8 mouse cellular contexts compared by ENCODE assay signal in genomic region chr5:67532351-67532750, GRCm38 (mm10).
DNase-seq lines count a peak whose midpoint lies in the region; ATAC-seq and TF ChIP-seq lines count a peak whose summit lies in the region.

No protein-coding gene starts in this region.

- H3K79me2 ChIP-seq in C2C12 (ENCODE audit: control insufficient read depth, insufficient read depth): no peaks in the 10 kb centered on the region

- WGBS in kidney, embryonic 14.5 days: 3% methylated on average over 12 of the region's 12 CpGs
- 4% methylated on average over 12 of the region's 12 CpGs for WGBS in limb, embryonic 14.5 days

- no peaks in the 10 kb centered on the region for H3K9me3 ChIP-seq in kidney, embryonic 14.5 days (ENCODE audit: control insufficient read depth, low read length)
- no peaks in the 10 kb centered on the region for H3K9me3 ChIP-seq in limb, embryonic 14.5 days (ENCODE audit: control insufficient read depth, low read length)

- peak; percentile 93 for DNase-seq in brain, adult 2 months (ENCODE audit: low read depth, low spot score)
- peak; percentile 33 to 64 for DNase-seq in heart, adult 9 months (ENCODE audit: low spot score in 2 of 2)
- peak; percentile 89 for DNase-seq in limb, embryonic 14.5 days (ENCODE audit: low spot score)
- peak; percentile 5 to 19 for DNase-seq in monocyte, adult 2 months (ENCODE audit: low read depth in 1 of 2, low spot score in 2 of 2)
- DNase-seq in spleen, postnatal 14 days (ENCODE audit: low spot score in 2 of 2): peak; percentile 29 to 60

- H3K79me3 ChIP-seq in C2C12 (ENCODE audit: low read depth): no peaks in the 10 kb centered on the region

- H3K36me3 ChIP-seq in C2C12 (ENCODE audit: control insufficient read depth, insufficient read depth): no peaks in the 10 kb centered on the region
- H3K36me3 ChIP-seq in kidney, embryonic 14.5 days (ENCODE audit: control insufficient read depth, insufficient read depth, low read length): no peaks in the 10 kb centered on the region
- H3K36me3 ChIP-seq in limb, embryonic 14.5 days (ENCODE audit: control insufficient read depth, insufficient read depth, low read length): no peaks in the 10 kb centered on the region

- no peak for TF ChIP-seq POLR2A in embryonic fibroblast, embryonic 13.5 days (IDR thresholded peaks at IDR 0.05; ENCODE audit: low read depth, low read length)
- TF ChIP-seq POLR2A in limb, embryonic 14.5 days (IDR thresholded peaks at IDR 0.05; ENCODE audit: borderline replicate concordance, extremely low read depth, insufficient read depth, insufficient read length): no peak

- ATAC-seq in kidney, embryonic 14.5 days (ENCODE audit: low FRiP score, low TSS enrichment): peak; percentile 73
- peak; percentile 66 for ATAC-seq in limb, embryonic 14.5 days (ENCODE audit: low FRiP score, low read depth)

- H3ac ChIP-seq in C2C12 (ENCODE audit: control insufficient read depth, insufficient read length, low read depth): no peak overlapping the region

- no peak overlapping the region for H3K4me3 ChIP-seq in C2C12 (ENCODE audit: insufficient read depth, poor library complexity, severe bottlenecking)
- no peak overlapping the region for H3K4me3 ChIP-seq in embryonic fibroblast, embryonic 13.5 days (ENCODE audit: insufficient read depth, low read length)
- H3K4me3 ChIP-seq in kidney, embryonic 14.5 days (ENCODE audit: low read length): peak overlapping the region; percentile 9; the same call in 1 of the 2 replicates
- H3K4me3 ChIP-seq in limb, embryonic 14.5 days (replicated peaks; ENCODE audit: low read length): peak overlapping the region; percentile 21

- peak overlapping the region; percentile 32 for H3K4me2 ChIP-seq in kidney, embryonic 14.5 days (replicated peaks; ENCODE audit: low read depth, low read length)
- peak overlapping the region; percentile 45 for H3K4me2 ChIP-seq in limb, embryonic 14.5 days (replicated peaks; ENCODE audit: low read depth, low read length, severe bottlenecking)

- no peaks in the 10 kb centered on the region for H3K4me1 ChIP-seq in embryonic fibroblast, embryonic 13.5 days (ENCODE audit: control insufficient read depth, insufficient read depth, low read length)
- no peaks in the 10 kb centered on the region for H3K4me1 ChIP-seq in kidney, embryonic 14.5 days (ENCODE audit: control insufficient read depth, insufficient read depth, low read length)
- no peaks in the 10 kb centered on the region for H3K4me1 ChIP-seq in limb, embryonic 14.5 days (ENCODE audit: control insufficient read depth, insufficient read depth, low read length)

- H3K27me3 ChIP-seq in C2C12 (ENCODE audit: control insufficient read depth, insufficient read depth, insufficient read length): no peaks in the 10 kb centered on the region
- no peaks in the 10 kb centered on the region for H3K27me3 ChIP-seq in kidney, embryonic 14.5 days (ENCODE audit: control insufficient read depth, insufficient read depth, low read length)
- no peaks in the 10 kb centered on the region for H3K27me3 ChIP-seq in limb, embryonic 14.5 days (ENCODE audit: control insufficient read depth, insufficient read depth, low read length)

- no peak overlapping the region for H3K9ac ChIP-seq in kidney, embryonic 14.5 days (ENCODE audit: low read depth, low read length)
- no peak overlapping the region for H3K9ac ChIP-seq in limb, embryonic 14.5 days (ENCODE audit: low read depth, low read length, severe bottlenecking)

- peak; percentile 45 for TF ChIP-seq CTCF in C2C12 (IDR thresholded peaks at IDR 0.05; ENCODE audit: control insufficient read depth, insufficient read depth, insufficient read length)
- peak; percentile 90 for TF ChIP-seq CTCF in embryonic fibroblast, embryonic 13.5 days (IDR thresholded peaks at IDR 0.05; ENCODE audit: borderline replicate concordance, insufficient read depth, low read length)

- no peak overlapping the region for H3K27ac ChIP-seq in embryonic fibroblast, embryonic 13.5 days (ENCODE audit: insufficient read depth, low read length)
- peak overlapping the region; percentile 67; the same call in 1 of the 2 replicates for H3K27ac ChIP-seq in kidney, embryonic 14.5 days (ENCODE audit: low read depth, low read length)
- no peak overlapping the region for H3K27ac ChIP-seq in limb, embryonic 14.5 days (replicated peaks; ENCODE audit: low read depth, low read length)

TF ChIP-seq in C2C12, 6 proteins besides CTCF, POLR2A, EP300 and RAD21:
- TF ChIP-seq MAX (IDR thresholded peaks at IDR 0.05): no peak
- TF ChIP-seq MYOG (IDR thresholded peaks at IDR 0.05; ENCODE audit: control insufficient read depth, extremely low read depth, insufficient read length): no peak
- TF ChIP-seq MYOD1 (IDR thresholded peaks at IDR 0.05; ENCODE audit: control insufficient read depth, insufficient read length, low read depth): no peak
- no peak for TF ChIP-seq USF1 (IDR thresholded peaks at IDR 0.05; ENCODE audit: low read depth)
- no peak for TF ChIP-seq FOSL1 (IDR thresholded peaks at IDR 0.05; ENCODE audit: insufficient read depth, low read length, poor library complexity, severe bottlenecking)

Comparison
In these comparisons a context has a peak if more than half of its experiments do, and no peak if none do; other contexts are left out.
1. H3K4me3 ChIP-seq: peak in kidney, embryonic 14.5 days (single experiment) and limb, embryonic 14.5 days (single experiment); none in C2C12 (single experiment) and embryonic fibroblast, embryonic 13.5 days (single experiment).
2. DNase-seq: peak in every context shown above with its lines; median percentile 93 in brain, adult 2 months; 89 in limb, embryonic 14.5 days; 48 in heart, adult 9 months; 44 in spleen, postnatal 14 days; 12 in monocyte, adult 2 months.